Mouse (Mus musculus): ENCODE measurements at regions not wholly inside any gene's neighbourhood (a gene's known extent, or its start where the extent isn't known, plus 50 kb on each side); places are given as distances from the start of the nearest gene placed in this dataset.

- no peak for DNase-seq
These were observed 346.1 kb upstream of the Pdgfd start for GRCm38 (mm10) chr9:5822234-5822633.

- DNase-seq = no peak
These were observed 339.5 kb upstream of the Pdgfd start for GRCm38 (mm10) chr9:5828871-5829270.

GRCm38 (mm10) chr9:5842381-5842780, 326.0 kb upstream of the Pdgfd start:
- no peak for DNase-seq

GRCm38 (mm10) chr9:5879725-5880124, 288.7 kb upstream of the Pdgfd start:
- no peak for DNase-seq

- DNase-seq = no peak
These were observed 245.9 kb upstream of the Pdgfd start for GRCm38 (mm10) chr9:5922526-5922925.

GRCm38 (mm10) chr9:5928166-5928850, 240.1 kb upstream of the Pdgfd start:
- DNase-seq = peak; percentile 3

GRCm38 (mm10) chr9:5972292-5972691, 196.1 kb upstream of the Pdgfd start:
- no peak for DNase-seq

Measured in right cerebral cortex, postnatal 4 days (tissue).